In genomic region chr1:185193509-185193908, GRCm38 (mm10) we compare ENCODE assay signal across 8 mouse cellular contexts. TPM values are rescaled to one million over a fixed set of nuclear protein-coding genes. Genes with fewer than 3 reads are reported as not detected.
A peak's percentile ranks its signal among the peaks of the same experiment; 100 is the strongest.
DNase-seq lines count a peak whose midpoint lies in the region; ATAC-seq and TF ChIP-seq lines count a peak whose summit lies in the region.

No protein-coding gene starts in this region.

- no peaks in the 10 kb centered on the region for H3K9me3 ChIP-seq in CH12.LX (replicated peaks; ENCODE audit: low read length)
- no peaks in the 10 kb centered on the region for H3K9me3 ChIP-seq in heart, embryonic 14.5 days (ENCODE audit: control insufficient read depth, low read length)

- 11% methylated on average over 10 of the region's 10 CpGs for WGBS in heart, embryonic 14.5 days

- no peak overlapping the region for H3K4me3 ChIP-seq in CH12.LX (replicated peaks in 1 of 3; ENCODE audit: low read depth in 2 of 3, low read length in 2 of 3, poor library complexity in 1 of 3)
- H3K4me3 ChIP-seq in heart, embryonic 14.5 days (ENCODE audit: control insufficient read depth in 1 of 2, insufficient read depth in 1 of 2, low read depth in 1 of 2, low read length in 2 of 2) = peak overlapping the region in 1 of 2 experiments; percentile 10; a peak in 1 of 4 replicates

- TF ChIP-seq CTCF in CH12.LX (conservative IDR thresholded peaks at IDR 0.05 in 1 of 2, IDR thresholded peaks at IDR 0.05 in 1 of 2; ENCODE audit: low read depth in 2 of 2, low read length in 2 of 2) = peak; percentile 77 to 89

- no peak for DNase-seq in cerebellum, adult 9-11 months
- DNase-seq in CH12.LX (ENCODE audit: extremely low read depth) = peak; percentile 70
- DNase-seq in embryo, embryonic 10 days (ENCODE audit: low spot score) = peak; percentile 84
- DNase-seq in kidney, postnatal 4 days = peak; percentile 31 to 43
- peak; percentile 69 for DNase-seq in mesoderm, embryonic 11.5 days (ENCODE audit: low read depth, low spot score)
- peak; percentile 17 for DNase-seq in thymus, postnatal 25 days

- peak; percentile 42; the same call in 1 of the 2 replicates for ATAC-seq in cerebellum, adult (ENCODE audit: insufficient number of reproducible peaks, low FRiP score, low TSS enrichment)
- 0 out of 2 replicates have a peak, but pooled peaks have one; percentile 50 for ATAC-seq in heart, embryonic 14.5 days (ENCODE audit: insufficient number of reproducible peaks, insufficient read depth, low FRiP score, low read depth)

- peak; percentile 90 for TF ChIP-seq RAD21 in CH12.LX (IDR thresholded peaks at IDR 0.05; ENCODE audit: low read depth, low read length)

- dilution Hi-C loops in CH12.LX (cut with MboI; ENCODE audit: extremely low pct_ligation_motif_present, extremely low pct_unique_long_range_greater_than_20kb, low sequenced_read_pairs) = no loop called here

- H3K79me2 ChIP-seq in CH12.LX (replicated peaks; ENCODE audit: control insufficient read depth, extremely low read depth, insufficient read depth, poor library complexity, severe bottlenecking) = no peaks in the 10 kb centered on the region

- H3K36me3 ChIP-seq in CH12.LX (replicated peaks in 1 of 2; ENCODE audit: control insufficient read depth in 1 of 2, insufficient read depth in 1 of 2, low read length in 1 of 2) = no peaks in the 10 kb centered on the region
- no peaks in the 10 kb centered on the region for H3K36me3 ChIP-seq in heart, embryonic 14.5 days (ENCODE audit: control insufficient read depth, insufficient read depth, low read length)

- in situ Hi-C loops in CH12.LX (cut with MboI; ENCODE audit: low pct_ligation_motif_present, low pct_unique_long_range_greater_than_20kb, low sequenced_read_pairs) = loop anchor here (5.0 to 25.0 kb wide), 2 partner anchors 226 to 356 kb away; partner anchors contain the start of gene Marc2

- 0 out of 2 replicates have a peak overlapping the region, but pooled peaks have one; percentile 1 for H3K4me2 ChIP-seq in CH12.LX (ENCODE audit: insufficient read depth, low read depth, poor library complexity, severe bottlenecking)
- peak overlapping the region; percentile 45 for H3K4me2 ChIP-seq in heart, embryonic 14.5 days (ENCODE audit: low read length)

- TF ChIP-seq POLR2A in CH12.LX (IDR thresholded peaks at IDR 0.05; ENCODE audit: low read depth, low read length) = no peak

- peaks cover 4 to 7% of the 10 kb centered on the region in 2 experiments; a peak in 3 of 4 replicates for H3K4me1 ChIP-seq in CH12.LX (ENCODE audit: control insufficient read depth in 1 of 2, insufficient read depth in 2 of 2)
- peaks cover 0 to 2% of the 10 kb centered on the region in 2 experiments; a peak in 1 of 4 replicates for H3K4me1 ChIP-seq in heart, embryonic 14.5 days (ENCODE audit: control insufficient read depth in 2 of 2, insufficient read depth in 2 of 2, low read length in 2 of 2)

- H3K9ac ChIP-seq in CH12.LX (ENCODE audit: insufficient read depth, low read depth) = no peak overlapping the region
- peak overlapping the region; percentile 39; the same call in 1 of the 2 replicates for H3K9ac ChIP-seq in heart, embryonic 14.5 days (ENCODE audit: low read length)

- no peak overlapping the region for H3K27ac ChIP-seq in CH12.LX (ENCODE audit: insufficient read depth, low read depth)
- H3K27ac ChIP-seq in heart, embryonic 14.5 days (replicated peaks in 1 of 2; ENCODE audit: control insufficient read depth in 1 of 2, insufficient read depth in 1 of 2, low read depth in 2 of 2, low read length in 2 of 2) = no peak overlapping the region

- H3K27me3 ChIP-seq in CH12.LX (replicated peaks) = no peaks in the 10 kb centered on the region
- no peaks in the 10 kb centered on the region for H3K27me3 ChIP-seq in heart, embryonic 14.5 days (ENCODE audit: control insufficient read depth, insufficient read depth, low read length)

- TF ChIP-seq EP300 in CH12.LX (IDR thresholded peaks at IDR 0.05; ENCODE audit: low read length) = no peak

TF ChIP-seq in CH12.LX, 34 proteins besides CTCF, POLR2A, EP300 and RAD21:
- TF ChIP-seq MYC (IDR thresholded peaks at IDR 0.05; ENCODE audit: low read depth, low read length) = no peak
- peak; percentile 66 for TF ChIP-seq SMC3 (IDR thresholded peaks at IDR 0.05; ENCODE audit: low read depth, low read length)
- TF ChIP-seq IRF4 (IDR thresholded peaks at IDR 0.05; ENCODE audit: low read depth, low read length) = peak; percentile 27; the same call in 1 of the 2 replicates
- TF ChIP-seq BHLHE40 (IDR thresholded peaks at IDR 0.05; ENCODE audit: low read depth, low read length) = peak; percentile 80
TF ChIP-seq in CH12.LX: peak in this region for 3.

RNA-seq across cellular contexts. Expression of gene Rab3gap2, which starts 10.4 kb away (rescaled TPM):
- total RNA-seq in CH12.LX (2012; rRNA removed) (24.0 and 24.7 TPM in 2 replicates), CH12.LX (2014; rRNA removed) (22.1 and 22.7 TPM in 2 replicates)
- 34.5 and 39.1 TPM in 2 replicates for polyA plus RNA-seq in CH12.LX (2012; ENCODE audit: insufficient read length, low read depth)
- polyA plus RNA-seq in heart, embryonic 14.5 days (2014; fragmentation: Nextera tagmentation; extraction: Ambion mirVana) = 17.8 TPM in 2 replicates
